Mouse (Mus musculus) large intestine, adult 2 months (tissue): Measurements from ENCODE around the gene Miga1. TPM values are rescaled to one million over a fixed set of nuclear protein-coding genes. Genes with fewer than 3 reads are reported as not detected.
"Not testable (repeated sequence)": the region's sequence is repeated elsewhere in the genome, so short reads cannot be mapped to it uniquely, and the experiment has no call there.

ENCODE experiments used
- DNase-seq: peaks from one replicate; pipeline ENCODE4 v3.0.0-alpha.2; 2012; ENCODE audit warnings: low read depth, low spot score
- WGBS: fragments of 180-500 bp; shearing (Covaris S2); methylation state at CpG from one replicate; pipeline ENCODE4 v1.1.7; 2018; 5-methylcytosine and 5-hydroxymethylcytosine counted together
- polyA plus RNA-seq: library from polyadenylated mRNA; depleted of rRNA; stranded (reverse); fragments of >200 nt; gene quantifications from 2 replicates; pipeline ENCODE4 v1.2.3, GENCODE M21; 2012

Gene Miga1
- polyA plus RNA-seq, 1 experiment, result 4.3 TPM

GRCm38 (mm10) chr3:152332545-152333300, 7.5 kb downstream of the Miga1 start:
- WGBS, result 89% methylated on average over 15 of the region's 15 CpGs
- no peak for DNase-seq

- no peak for DNase-seq
- 98% methylated on average over 6 of the region's 6 CpGs for WGBS
Observed at GRCm38 (mm10) chr3:152332104-152332503, 8.1 kb downstream of the Miga1 start.

GRCm38 (mm10) chr3:152321765-152322547, 18.3 kb downstream of the Miga1 start:
- 46% methylated on average over 8 of the region's 8 CpGs for WGBS
- no peak for DNase-seq

- DNase-seq, result no peak
- WGBS, result 85% methylated on average over 10 of the region's 10 CpGs
Observed at GRCm38 (mm10) chr3:152320972-152321645, 19.1 kb downstream of the Miga1 start.

GRCm38 (mm10) chr3:152316447-152317173, 23.6 kb downstream of the Miga1 start:
- WGBS, result 65% methylated on average over 9 of the region's 9 CpGs
- not testable (repeated sequence) for DNase-seq

GRCm38 (mm10) chr3:152315613-152316012, 24.6 kb downstream of the Miga1 start:
- DNase-seq, result no peak
- WGBS, result 6% methylated on average over 7 of the region's 7 CpGs

GRCm38 (mm10) chr3:152314666-152315065, 25.5 kb downstream of the Miga1 start:
- DNase-seq, result not testable (repeated sequence)
- WGBS, result 77% methylated on average over 14 of the region's 14 CpGs

- no peak for DNase-seq
- WGBS, result 53% methylated on average over 9 of the region's 9 CpGs
Observed at GRCm38 (mm10) chr3:152309250-152309645, 31.0 kb downstream of the Miga1 start.

- WGBS, result 12% methylated on average over 10 of the region's 10 CpGs
- peak; percentile 85 for DNase-seq
Observed at GRCm38 (mm10) chr3:152308485-152309249, 31.5 kb downstream of the Miga1 start.

- no peak for DNase-seq
- WGBS, result 91% methylated on average over 4 of the region's 4 CpGs
Observed at GRCm38 (mm10) chr3:152305971-152306370, 34.2 kb downstream of the Miga1 start.

- 76% methylated on average over 8 of the region's 8 CpGs for WGBS
- DNase-seq, result no peak
Observed at GRCm38 (mm10) chr3:152305080-152305479, 35.1 kb downstream of the Miga1 start.

- DNase-seq, result no peak
Observed at GRCm38 (mm10) chr3:152304093-152304815, 36.0 kb downstream of the Miga1 start.

GRCm38 (mm10) chr3:152302991-152303390, 37.2 kb downstream of the Miga1 start:
- no peak for DNase-seq
- 91% methylated on average over 9 of the region's 9 CpGs for WGBS

More at GRCm38 (mm10) chr3:152304093-152304815, 36.0 kb downstream of the Miga1 start:
- 27% methylated on average over 6 of the region's 6 CpGs for WGBS

- 73% methylated on average over 14 of the region's 14 CpGs for WGBS
- DNase-seq, result no peak
Observed at GRCm38 (mm10) chr3:152300376-152301337, 39.5 kb downstream of the Miga1 start.

GRCm38 (mm10) chr3:152295896-152296295, 44.3 kb downstream of the Miga1 start:
- 95% methylated on average over 5 of the region's 5 CpGs for WGBS
- no peak for DNase-seq

GRCm38 (mm10) chr3:152294400-152294799, 45.8 kb downstream of the Miga1 start:
- WGBS, result 71% methylated on average over 3 of the region's 3 CpGs
- DNase-seq, result no peak

- 82% methylated on average over 13 of the region's 13 CpGs for WGBS
- no peak for DNase-seq
Observed at GRCm38 (mm10) chr3:152293530-152294181, 46.6 kb downstream of the Miga1 start.
